Mouse (Mus musculus) spleen, embryonic (tissue): ENCODE results near the gene Hint1.

Experiments used
- CTCF ChIA-PET: fragments of 350-600 bp; sonication (Branson Sonifier 250); formaldehyde crosslinking; loops from one replicate; lab custom pipeline; 2022; lab: Charles Lee

Hint1 gene

GRCm38 (mm10) chr11:54860256-54861038, 5.7 kb upstream of the Hint1 start, which contains the start of gene Lyrm7:
Lyrm7 (minus strand) TSS chr11:54860916.
- CTCF ChIA-PET = interaction anchor here (0.6 to 1.0 kb wide), 4 partner anchors 10 to 134 kb away, joined by 4 to 7 read pairs (median 4); no protein-coding TSS in a partner anchor

GRCm38 (mm10) chr11:54861471-54862420, 4.4 kb upstream of the Hint1 start:
- CTCF ChIA-PET = interaction anchor here (0.6 to 1.3 kb wide), 7 partner anchors 11 to 160 kb away, joined by 3 to 5 read pairs (median 4); no protein-coding TSS in a partner anchor

- CTCF ChIA-PET = interaction anchor here (0.6 to 1.3 kb wide), 4 partner anchors 115 to 161 kb away, joined by 3 to 5 read pairs (median 4); no protein-coding TSS in a partner anchor
These were observed 3.3 kb upstream of the Hint1 start for GRCm38 (mm10) chr11:54862621-54863520.

- CTCF ChIA-PET = no interaction called here
These were observed 675 bp upstream of the Hint1 start for GRCm38 (mm10) chr11:54865330-54866085.

- CTCF ChIA-PET = interaction anchor here (1.1 kb wide), 1 partner anchor 165 kb away, joined by 6 read pairs; no protein-coding TSS in a partner anchor
These were observed 834 bp downstream of the Hint1 start for GRCm38 (mm10) chr11:54867049-54867385.

GRCm38 (mm10) chr11:54867903-54868434, 1.8 kb downstream of the Hint1 start:
- CTCF ChIA-PET = interaction anchor here (1.1 kb wide), 1 partner anchor 166 kb away, joined by 6 read pairs; no protein-coding TSS in a partner anchor

GRCm38 (mm10) chr11:54868445-54868844, 2.3 kb downstream of the Hint1 start:
- CTCF ChIA-PET = no interaction called here

GRCm38 (mm10) chr11:54869318-54869717, 3.1 kb downstream of the Hint1 start:
- CTCF ChIA-PET = no interaction called here

GRCm38 (mm10) chr11:54871831-54872537, 5.8 kb downstream of the Hint1 start:
- CTCF ChIA-PET = no interaction called here

GRCm38 (mm10) chr11:54876031-54876430, 9.8 kb downstream of the Hint1 start:
- CTCF ChIA-PET = no interaction called here

- CTCF ChIA-PET = interaction anchor here (0.6 kb wide), 1 partner anchor 130 kb away, joined by 3 read pairs; no protein-coding TSS in a partner anchor
These were observed 12.7 kb downstream of the Hint1 start for GRCm38 (mm10) chr11:54878893-54879292.

- CTCF ChIA-PET = no interaction called here
These were observed 13.3 kb downstream of the Hint1 start for GRCm38 (mm10) chr11:54879434-54879833.

GRCm38 (mm10) chr11:54879922-54880321, 13.7 kb downstream of the Hint1 start:
- CTCF ChIA-PET = interaction anchor here (0.6 to 1.2 kb wide), 2 partner anchors 104 to 233 kb away, joined by 3 to 4 read pairs; no protein-coding TSS in a partner anchor

GRCm38 (mm10) chr11:54881051-54881474, 14.9 kb downstream of the Hint1 start:
- CTCF ChIA-PET = interaction anchor here (0.6 kb wide), 1 partner anchor 103 kb away, joined by 3 read pairs; no protein-coding TSS in a partner anchor

- CTCF ChIA-PET = no interaction called here
These were observed 16.5 kb downstream of the Hint1 start for GRCm38 (mm10) chr11:54882671-54883070.

GRCm38 (mm10) chr11:54884197-54884828, 18.1 kb downstream of the Hint1 start:
- CTCF ChIA-PET = interaction anchor here (0.6 to 0.7 kb wide), 5 partner anchors 8 to 485 kb away, joined by 3 to 11 read pairs (median 5); no protein-coding TSS in a partner anchor

GRCm38 (mm10) chr11:54884937-54885336, 18.8 kb downstream of the Hint1 start:
- CTCF ChIA-PET = interaction anchor here (0.6 kb wide), 4 partner anchors 8 to 485 kb away, joined by 3 to 11 read pairs (median 5); no protein-coding TSS in a partner anchor

- CTCF ChIA-PET = no interaction called here
These were observed 19.2 kb downstream of the Hint1 start for GRCm38 (mm10) chr11:54885406-54885805.
